Mouse (Mus musculus): ENCODE data around the gene Lrrc56. TPM values are rescaled to one million over a fixed set of nuclear protein-coding genes. Genes with fewer than 3 reads are reported as not detected.
"Not testable (repeated sequence)": the region's sequence is repeated elsewhere in the genome, so short reads cannot be mapped to it uniquely, and the experiment has no call there.

Gene Lrrc56
- total and polyA plus RNA-seq, 3 experiments, result 0.46 to 1.4 (median 0.93) TPM

DNA sequence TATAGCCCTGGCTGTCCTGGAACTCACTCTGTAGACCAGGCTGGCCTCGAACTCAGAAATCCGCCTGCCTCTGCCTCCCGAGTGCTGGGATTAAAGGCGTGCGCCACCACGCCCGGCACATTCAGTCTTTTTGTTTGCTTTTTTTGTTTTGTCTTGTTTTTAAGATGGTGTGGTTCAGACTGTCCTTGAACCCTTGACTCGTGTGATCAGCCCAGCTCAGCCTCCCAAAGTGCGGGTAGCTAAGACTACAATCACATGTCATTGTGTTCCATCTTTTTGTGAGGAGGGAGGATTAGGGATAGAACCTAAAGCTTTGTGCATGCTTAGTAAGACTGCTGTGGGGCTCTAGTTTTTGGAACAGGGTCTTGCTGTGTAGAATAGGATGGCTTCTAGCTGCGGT, 37.6 kb downstream of the Lrrc56 start:
- no peak overlapping the region for H3K4me2 ChIP-seq (ENCODE audit: insufficient read depth, low read depth, poor library complexity, severe bottlenecking)
- H3K36me3 ChIP-seq (replicated peaks in 1 of 2; ENCODE audit: control insufficient read depth in 1 of 2, insufficient read depth in 1 of 2, low read length in 1 of 2), result peaks cover 43 to 60% of the 10 kb centered on the region in 2 experiments
- peaks cover 6% of the 10 kb centered on the region for H3K9me3 ChIP-seq (replicated peaks; ENCODE audit: low read length)
- TF ChIP-seq KAT2A (IDR thresholded peaks at IDR 0.05; ENCODE audit: insufficient replicate concordance, low read length), result no peak
- TF ChIP-seq MAFK (IDR thresholded peaks at IDR 0.05; ENCODE audit: insufficient replicate concordance, low read length), result no peak
- TF ChIP-seq BHLHE40 (IDR thresholded peaks at IDR 0.05; ENCODE audit: low read depth, low read length), result no peak
- TF ChIP-seq HCFC1 (IDR thresholded peaks at IDR 0.05; ENCODE audit: low read depth, low read length), result no peak
- TF ChIP-seq UBTF (IDR thresholded peaks at IDR 0.05; ENCODE audit: low read depth, low read length), result no peak
- TF ChIP-seq ZMIZ1 (IDR thresholded peaks at IDR 0.05; ENCODE audit: low read depth, low read length), result no peak
- TF ChIP-seq GABPA (IDR thresholded peaks at IDR 0.05; ENCODE audit: insufficient replicate concordance, low read depth, low read length), result no peak
- no peak for TF ChIP-seq ZC3H11A (IDR thresholded peaks at IDR 0.05; ENCODE audit: low read depth, low read length)
- no peak for TF ChIP-seq TCF12 (IDR thresholded peaks at IDR 0.05; ENCODE audit: low read depth, low read length)
- TF ChIP-seq RCOR1 (conservative IDR thresholded peaks at IDR 0.05; ENCODE audit: low read depth, low read length), result no peak
- TF ChIP-seq NELFE (IDR thresholded peaks at IDR 0.05; ENCODE audit: low read depth, low read length), result no peak
- H3K4me3 ChIP-seq (replicated peaks in 1 of 3; ENCODE audit: low read depth in 2 of 3, low read length in 2 of 3, poor library complexity in 1 of 3), result no peak overlapping the region
- dilution Hi-C loops (cut with MboI; ENCODE audit: extremely low pct_ligation_motif_present, extremely low pct_unique_long_range_greater_than_20kb, low sequenced_read_pairs) (no loop called here), in situ Hi-C loops (cut with MboI; ENCODE audit: low pct_ligation_motif_present, low pct_unique_long_range_greater_than_20kb, low sequenced_read_pairs) (no loop called here)
- H3K27ac ChIP-seq (ENCODE audit: insufficient read depth, low read depth), result no peak overlapping the region
- DNase-seq (ENCODE audit: extremely low read depth), result no peak
- H3K79me2 ChIP-seq (replicated peaks; ENCODE audit: control insufficient read depth, extremely low read depth, insufficient read depth, poor library complexity, severe bottlenecking), result peaks cover 51% of the 10 kb centered on the region
- H3K9ac ChIP-seq (ENCODE audit: insufficient read depth, low read depth), result no peak overlapping the region
- peaks cover 4 to 30% of the 10 kb centered on the region in 2 experiments; a peak in 3 of 4 replicates for H3K4me1 ChIP-seq (ENCODE audit: control insufficient read depth in 1 of 2, insufficient read depth in 2 of 2)
- peaks cover 5% of the 10 kb centered on the region for H3K27me3 ChIP-seq (replicated peaks)

- Histone ChIP-seq H3K4me1 (ENCODE audit: control insufficient read depth in 1 of 2, insufficient read depth in 2 of 2) (peaks cover 2 to 23% of the 10 kb centered on the region in 2 experiments; a peak in 3 of 4 replicates), H3K27ac (ENCODE audit: insufficient read depth, low read depth) (peak overlapping the region; percentile 34; the same call in 1 of the 2 replicates), H3K36me3 (replicated peaks in 1 of 2; ENCODE audit: control insufficient read depth in 1 of 2, insufficient read depth in 1 of 2, low read length in 1 of 2) (peaks cover 70 to 92% of the 10 kb centered on the region in 2 experiments)
- H3K9ac ChIP-seq (ENCODE audit: insufficient read depth, low read depth); H3K79me2 ChIP-seq (replicated peaks; ENCODE audit: control insufficient read depth, extremely low read depth, insufficient read depth, poor library complexity, severe bottlenecking); H3K4me3 ChIP-seq (replicated peaks in 1 of 3; ENCODE audit: low read depth in 2 of 3, low read length in 2 of 3, poor library complexity in 1 of 3); H3K4me2 ChIP-seq (ENCODE audit: insufficient read depth, low read depth, poor library complexity, severe bottlenecking); in situ Hi-C loops (cut with MboI; ENCODE audit: low pct_ligation_motif_present, low pct_unique_long_range_greater_than_20kb, low sequenced_read_pairs); H3K9me3 ChIP-seq (replicated peaks; ENCODE audit: low read length); dilution Hi-C loops (cut with MboI; ENCODE audit: extremely low pct_ligation_motif_present, extremely low pct_unique_long_range_greater_than_20kb, low sequenced_read_pairs); H3K27me3 ChIP-seq (replicated peaks): not testable (repeated sequence)
- TF ChIP-seq SIN3A (IDR thresholded peaks at IDR 0.05; ENCODE audit: low read length), result 0 out of 2 replicates have a peak, but pooled peaks have one; percentile 32
- peak; percentile 64; the same call in 1 of the 2 replicates for TF ChIP-seq JUN (IDR thresholded peaks at IDR 0.05; ENCODE audit: insufficient read depth, low read depth, low read length)
- TF ChIP-seq MEF2A (IDR thresholded peaks at IDR 0.05; ENCODE audit: borderline replicate concordance, low read depth, low read length), result peak; percentile 71; the same call in 1 of the 2 replicates
- TF ChIP-seq BHLHE40 (IDR thresholded peaks at IDR 0.05; ENCODE audit: low read depth, low read length), result peak; percentile 72
- peak; percentile 18; the same call in 1 of the 2 replicates for TF ChIP-seq IRF4 (IDR thresholded peaks at IDR 0.05; ENCODE audit: low read depth, low read length)
- peak; percentile 55; the same call in 1 of the 2 replicates for TF ChIP-seq ZNF384 (IDR thresholded peaks at IDR 0.05; ENCODE audit: low read depth, low read length)
- peak; percentile 70 for TF ChIP-seq ETS1 (conservative IDR thresholded peaks at IDR 0.05; ENCODE audit: low read depth, low read length)
- TF ChIP-seq MYC (IDR thresholded peaks at IDR 0.05; ENCODE audit: low read depth, low read length), result 0 out of 2 replicates have a peak, but pooled peaks have one; percentile 42
- TF ChIP-seq JUND (conservative IDR thresholded peaks at IDR 0.05; ENCODE audit: low read depth, low read length), result 0 out of 2 replicates have a peak, but pooled peaks have one; percentile 11
- peak; percentile 39; the same call in 1 of the 2 replicates for TF ChIP-seq EP300 (IDR thresholded peaks at IDR 0.05; ENCODE audit: low read length)
- peak; percentile 41 for DNase-seq (ENCODE audit: extremely low read depth)
These were observed 56.5 kb downstream of the Lrrc56 start for GRCm38 (mm10) chr7:141250486-141250885.

All from CH12.LX (cell line).